ENCODE assay signal across 10 mouse cellular contexts in the genomic region with DNA sequence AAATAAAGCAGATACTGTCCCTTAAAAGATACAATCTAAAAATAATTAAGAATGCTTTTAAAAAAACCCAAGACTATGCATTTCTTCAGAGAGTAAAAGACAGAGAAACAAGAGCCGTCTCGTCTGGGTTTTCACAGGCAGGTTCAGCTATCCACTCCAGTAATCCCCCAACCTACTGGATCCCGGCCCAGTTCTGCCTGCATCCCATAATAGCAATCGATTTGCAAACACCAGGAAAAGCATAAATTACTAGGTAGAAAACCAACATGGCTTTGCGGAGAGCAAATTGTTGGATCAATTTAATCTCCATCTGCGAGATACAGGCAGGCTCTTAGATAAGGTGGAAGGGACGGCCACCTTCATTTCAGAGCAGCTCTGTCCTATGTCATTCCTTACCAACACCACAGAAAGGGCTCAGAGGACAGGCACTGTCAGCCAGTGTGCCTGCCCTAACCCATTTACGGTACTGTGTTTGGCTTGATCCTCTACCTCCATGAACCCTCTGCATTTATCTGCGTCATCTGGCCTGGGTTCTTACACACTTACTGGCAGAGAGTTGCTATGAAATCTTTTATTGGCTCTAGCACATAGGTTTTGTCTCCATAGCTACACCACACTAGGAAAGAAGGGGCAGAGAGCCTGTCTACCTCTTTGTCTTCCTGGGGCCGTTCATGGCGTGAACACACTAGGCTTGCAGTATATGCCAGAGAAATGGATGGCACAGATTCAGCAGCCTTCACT.
DNase-seq lines count a peak whose midpoint lies in the region; ATAC-seq and TF ChIP-seq lines count a peak whose summit lies in the region.
"Had no signal": no experiment of that assay in that cellular context is flagged by ENCODE, and none has a peak within 500 bp of the region (broad histone marks: within the 10 kb centered on the region; RNA-seq: fewer than 3 reads in every experiment).

No protein-coding gene starts in this region.

- H3K27me3 ChIP-seq in lung, embryonic 14.5 days (ENCODE audit: insufficient read depth, low read length), result no peaks in the 10 kb centered on the region
- no peaks in the 10 kb centered on the region for H3K27me3 ChIP-seq in hindbrain, embryonic 13.5 days
- H3K27me3 ChIP-seq in neural tube, embryonic 13.5 days, result no peaks in the 10 kb centered on the region

- H3K36me3 ChIP-seq in lung, embryonic 14.5 days (ENCODE audit: insufficient read depth), result peaks cover 18% of the 10 kb centered on the region
- H3K36me3 ChIP-seq in hindbrain, embryonic 13.5 days, result 0 out of 2 replicates have a peak, but pooled peaks cover 3% of the 10 kb centered on the region
- no peaks in the 10 kb centered on the region for H3K36me3 ChIP-seq in neural tube, embryonic 13.5 days

- no peak for TF ChIP-seq CTCF in lung, embryonic 14.5 days (IDR thresholded peaks at IDR 0.05; ENCODE audit: low read depth)
- TF ChIP-seq CTCF in lung, adult 2 months (IDR thresholded peaks at IDR 0.05; ENCODE audit: insufficient read depth, low read length), result no peak

- TF ChIP-seq POLR2A in lung, adult 2 months (IDR thresholded peaks at IDR 0.05; ENCODE audit: borderline replicate concordance, extremely low read depth, low read depth, low read length), result no peak

- H3K9ac ChIP-seq in lung, embryonic 14.5 days, result no peak overlapping the region
- no peak overlapping the region; the same call in 1 of the 2 replicates for H3K9ac ChIP-seq in hindbrain, embryonic 13.5 days
- no peak overlapping the region for H3K9ac ChIP-seq in neural tube, embryonic 13.5 days

- peaks cover 9% of the 10 kb centered on the region for H3K4me1 ChIP-seq in lung, embryonic 14.5 days (ENCODE audit: insufficient read depth)
- H3K4me1 ChIP-seq in lung, adult 2 months (ENCODE audit: control insufficient read depth, insufficient read depth, low read length), result peaks cover 28% of the 10 kb centered on the region
- peaks cover 34% of the 10 kb centered on the region for H3K4me1 ChIP-seq in hindbrain, embryonic 13.5 days (replicated peaks)
- H3K4me1 ChIP-seq in neural tube, embryonic 13.5 days (replicated peaks), result peaks cover 35% of the 10 kb centered on the region

- WGBS in lung, embryonic 14.5 days, result 62% methylated on average over 11 of the region's 11 CpGs
- WGBS in lung, adult 2 months, result 62% methylated on average over 11 of the region's 11 CpGs
- WGBS in hindbrain, embryonic 13.5 days, result 61% methylated on average over 11 of the region's 11 CpGs
- WGBS in neural tube, embryonic 13.5 days, result 60% methylated on average over 11 of the region's 11 CpGs

- peak; percentile 22 for DNase-seq in cerebellum, adult 11 months
- no peak for DNase-seq in cerebellum, postnatal 4 days (ENCODE audit: low spot score in 2 of 2)
- DNase-seq in lung, embryonic 14.5 days, result no peak
- no peak for DNase-seq in lung, adult 2 months
- DNase-seq in frontal cortex, postnatal 10 days (ENCODE audit: low spot score in 2 of 2), result no peak
- no peak for DNase-seq in left cerebral cortex, adult 18-20 months (ENCODE audit: low spot score in 2 of 2)
- DNase-seq: spleen, adult 18-20 months had no signal

- peak overlapping the region; percentile 39; the same call in 1 of the 2 replicates for H3K27ac ChIP-seq in lung, embryonic 14.5 days (ENCODE audit: low read depth)
- H3K27ac ChIP-seq in hindbrain, embryonic 13.5 days, result peak overlapping the region; percentile 85
- H3K27ac ChIP-seq in neural tube, embryonic 13.5 days (replicated peaks), result peak overlapping the region; percentile 78
- H3K27ac ChIP-seq: kidney, postnatal 0 days had no signal

- no peak overlapping the region for H3K4me3 ChIP-seq in lung, embryonic 14.5 days (ENCODE audit: low read depth, low read length)
- no peak overlapping the region for H3K4me3 ChIP-seq in lung, adult 2 months (replicated peaks; ENCODE audit: extremely low read depth, low read depth, low read length)
- no peak overlapping the region for H3K4me3 ChIP-seq in hindbrain, embryonic 13.5 days
- no peak overlapping the region for H3K4me3 ChIP-seq in neural tube, embryonic 13.5 days

- no peak overlapping the region for H3K4me2 ChIP-seq in lung, embryonic 14.5 days
- no peak overlapping the region for H3K4me2 ChIP-seq in hindbrain, embryonic 13.5 days
- H3K4me2 ChIP-seq in neural tube, embryonic 13.5 days, result peak overlapping the region; percentile 3; the same call in 1 of the 2 replicates

- peak; percentile 48; the same call in 1 of the 2 replicates for ATAC-seq in lung, embryonic 14.5 days (ENCODE audit: insufficient read depth)
- peak; percentile 82 for ATAC-seq in hindbrain, embryonic 13.5 days (ENCODE audit: low FRiP score)
- peak; percentile 77 for ATAC-seq in neural tube, embryonic 13.5 days (ENCODE audit: low read depth)

- H3K9me3 ChIP-seq in lung, embryonic 14.5 days (ENCODE audit: low read depth, low read length), result no peaks in the 10 kb centered on the region
- H3K9me3 ChIP-seq in hindbrain, embryonic 13.5 days, result no peaks in the 10 kb centered on the region
- H3K9me3 ChIP-seq in neural tube, embryonic 13.5 days, result no peaks in the 10 kb centered on the region
